Mouse (Mus musculus) splenic B cell, adult 2 months (primary cell): ENCODE measurements around the gene Gnb4.
A peak's percentile ranks its signal among the peaks of the same experiment; 100 is the strongest.

Source experiments
- DNase-seq: peaks from one replicate; pipeline ENCODE4 v3.0.0-alpha.2; 2011; ENCODE audit warnings: low read depth, low spot score
- H3K27me3 ChIP-seq: 2 replicates; pipeline ENCODE4 v1.6.1; 2012; ENCODE audit warnings: mild to moderate bottlenecking, low read length, moderate library complexity, mixed read lengths; ENCODE audit not compliant: control insufficient read depth, poor library complexity, insufficient read depth, severe bottlenecking
- H3K36me3 ChIP-seq: 2 replicates; pipeline ENCODE4 v1.6.1; 2012; ENCODE audit warnings: mild to moderate bottlenecking, low read length, moderate library complexity, mixed read lengths; ENCODE audit not compliant: control insufficient read depth, poor library complexity, insufficient read depth, severe bottlenecking

Gene Gnb4

DNA sequence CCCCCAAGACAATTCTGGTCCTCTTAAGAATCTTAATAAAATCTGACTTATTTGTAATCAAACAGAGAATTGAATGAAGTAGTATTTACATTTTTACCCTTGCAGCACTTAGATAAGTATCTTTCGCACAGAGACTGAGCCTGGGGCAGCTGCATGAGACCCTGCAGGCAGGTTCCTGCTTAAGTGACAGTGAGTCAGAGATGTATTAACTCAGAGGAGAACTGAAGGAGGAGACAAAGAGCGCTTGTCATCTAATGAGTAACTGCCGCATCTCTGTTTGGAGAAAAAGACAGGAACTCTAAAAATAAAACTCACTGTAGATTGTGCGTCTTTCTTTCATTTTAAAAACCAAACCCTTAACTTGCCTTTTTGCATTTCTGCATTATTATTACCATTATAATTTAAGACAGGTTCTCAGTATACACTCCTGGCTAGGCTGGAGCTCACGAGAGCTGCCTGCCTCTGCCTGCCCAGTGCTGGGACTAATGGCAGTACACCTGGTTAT lies 16.4 kb upstream of the Gnb4 start:
- H3K27me3 ChIP-seq, result no peaks in the 10 kb centered on the region
- DNase-seq, result no peak

GRCm38 (mm10) chr3:32630210-32630609 lies 13.8 kb upstream of the Gnb4 start:
- DNase-seq, result no peak
- no peaks in the 10 kb centered on the region for H3K27me3 ChIP-seq
- H3K36me3 ChIP-seq, result no peaks in the 10 kb centered on the region

More for the DNA sequence above, 16.4 kb upstream of the Gnb4 start:
- no peaks in the 10 kb centered on the region for H3K36me3 ChIP-seq

DNA sequence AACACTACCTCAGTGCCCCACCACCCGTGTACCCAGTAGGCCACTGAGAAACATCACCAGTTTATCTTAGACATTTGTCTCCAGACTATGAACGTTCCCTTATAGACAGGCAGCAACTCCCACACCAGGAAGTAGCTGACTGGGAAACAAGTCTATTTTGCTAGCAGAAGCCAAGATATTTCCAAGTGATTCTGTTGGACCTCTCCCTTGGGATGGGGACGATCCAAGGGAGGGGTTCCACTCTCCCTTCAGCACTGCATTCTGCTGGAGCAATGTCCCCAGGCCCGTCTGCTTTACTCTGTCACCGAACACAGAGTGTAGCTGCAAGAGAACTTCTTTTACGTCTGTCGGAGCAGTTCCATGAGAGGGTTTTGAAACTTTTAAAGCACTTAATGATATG lies 11.8 kb upstream of the Gnb4 start:
- H3K36me3 ChIP-seq, result no peaks in the 10 kb centered on the region
- H3K27me3 ChIP-seq, result no peaks in the 10 kb centered on the region
- DNase-seq, result no peak

DNA sequence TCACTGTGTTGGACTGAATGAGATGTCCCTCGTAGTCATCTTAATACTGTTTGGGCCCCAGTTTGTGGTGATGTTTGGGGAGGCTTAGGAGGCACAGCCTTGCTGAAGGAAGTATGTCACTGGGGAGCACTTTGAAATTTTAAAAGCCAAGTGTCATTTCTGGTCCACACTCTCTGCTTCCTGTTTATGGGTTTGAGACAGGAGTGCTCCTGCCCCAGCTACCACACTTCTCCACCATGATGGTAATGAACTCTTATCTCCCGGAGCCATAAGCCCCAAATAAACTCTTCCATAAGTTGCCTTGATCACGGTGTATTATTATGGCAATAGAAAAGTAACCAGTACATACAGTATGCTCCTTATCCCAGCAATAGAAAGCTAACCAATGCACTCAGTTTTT lies 5.7 kb upstream of the Gnb4 start:
- no peak for DNase-seq
- Histone ChIP-seq H3K36me3 (no peaks in the 10 kb centered on the region), H3K27me3 (no peaks in the 10 kb centered on the region)

DNA sequence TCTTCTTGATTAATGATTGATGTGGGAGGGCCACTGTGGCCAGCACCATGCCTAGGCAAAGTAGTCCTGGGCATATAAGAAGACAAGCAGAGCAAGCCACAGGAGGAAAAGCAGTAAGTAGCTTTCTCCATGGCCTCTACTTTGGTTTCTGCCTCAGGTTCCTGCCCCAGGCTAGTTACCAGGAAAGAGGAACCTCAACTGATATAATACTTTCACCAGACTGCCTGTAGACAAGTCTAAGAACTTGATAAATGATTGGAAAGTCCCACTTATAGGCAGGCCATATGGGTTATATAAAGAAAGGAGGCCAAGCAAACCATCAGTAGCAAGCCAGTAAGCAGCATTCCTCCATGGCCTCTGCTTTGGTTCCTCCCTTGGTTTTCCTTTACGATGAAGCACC lies 5.3 kb upstream of the Gnb4 start:
- DNase-seq, result no peak
- Histone ChIP-seq H3K27me3 (no peaks in the 10 kb centered on the region), H3K36me3 (no peaks in the 10 kb centered on the region)

DNA sequence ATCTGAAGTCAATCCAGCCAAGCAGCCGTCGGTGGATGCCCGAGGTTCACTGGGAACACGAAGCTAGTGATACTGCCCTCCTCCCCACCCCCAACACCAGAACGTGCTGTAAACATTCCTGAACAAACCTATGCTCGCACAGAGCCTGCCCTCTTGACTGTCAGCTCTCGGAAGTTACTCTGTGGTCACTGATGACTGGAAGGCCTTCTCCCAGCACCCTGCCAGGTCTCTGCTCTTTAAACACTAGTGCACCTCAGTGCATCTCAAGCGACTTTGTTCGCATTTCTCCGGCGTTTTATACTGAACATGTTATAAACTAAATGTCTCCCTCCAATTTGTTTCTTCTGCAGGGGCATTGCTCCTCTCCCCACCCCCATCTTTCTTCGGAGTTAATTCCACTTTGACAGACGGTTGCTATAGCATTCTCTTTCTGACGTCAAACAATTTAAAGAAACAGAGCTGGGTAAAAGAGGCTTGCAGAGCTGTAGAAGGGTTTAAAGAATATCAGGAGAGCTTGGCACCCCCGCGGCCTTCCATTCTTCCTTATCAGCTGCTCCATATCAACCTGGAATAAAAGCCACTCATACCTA lies 763 bp upstream of the Gnb4 start:
- no peak for DNase-seq
- Histone ChIP-seq H3K36me3 (no peaks in the 10 kb centered on the region), H3K27me3 (no peaks in the 10 kb centered on the region)

DNA sequence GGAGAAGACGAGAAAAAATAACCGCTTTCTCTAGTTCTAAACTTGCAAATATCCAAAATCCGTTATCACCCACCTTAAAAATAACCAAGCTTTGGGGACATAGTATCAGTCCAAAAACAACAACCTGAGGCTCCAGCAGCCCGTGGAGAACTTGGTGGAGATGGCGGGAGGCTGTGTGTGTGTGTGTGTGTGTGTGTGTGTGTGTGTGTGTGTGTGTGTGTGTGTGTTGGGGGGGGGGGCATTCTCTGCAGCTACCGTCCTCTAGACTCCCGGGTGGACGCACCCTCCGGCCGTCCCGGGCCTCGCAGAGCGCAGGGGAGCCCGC lies 417 bp downstream of the Gnb4 start:
- DNase-seq, result no peak
- Histone ChIP-seq H3K36me3 (no peaks in the 10 kb centered on the region), H3K27me3 (no peaks in the 10 kb centered on the region)

DNA sequence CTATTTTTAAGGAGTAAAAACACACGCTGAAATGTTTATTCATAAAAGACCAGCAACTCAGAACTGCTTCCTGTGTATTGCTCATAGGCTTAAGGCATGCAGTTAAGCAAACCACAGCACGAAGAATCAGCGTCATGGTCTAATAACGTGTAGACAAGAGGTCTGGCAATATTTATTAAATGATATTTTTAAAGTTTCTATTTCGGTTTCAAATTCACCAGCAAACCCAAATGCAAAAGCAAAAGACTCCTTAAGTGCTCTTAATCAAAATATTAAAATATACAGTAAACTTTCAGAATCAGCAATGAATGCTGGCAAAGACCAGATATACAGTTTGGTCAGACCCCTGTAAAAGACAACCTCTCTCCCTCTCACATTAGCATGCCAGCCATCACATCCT lies 1.0 kb downstream of the Gnb4 start:
- DNase-seq, result peak; percentile 8
- no peaks in the 10 kb centered on the region for H3K27me3 ChIP-seq
- no peaks in the 10 kb centered on the region for H3K36me3 ChIP-seq

- DNase-seq, result no peak
- no peaks in the 10 kb centered on the region for H3K36me3 ChIP-seq
- H3K27me3 ChIP-seq, result no peaks in the 10 kb centered on the region
These were observed 1.6 kb downstream of the Gnb4 start for GRCm38 (mm10) chr3:32614786-32615185.

DNA sequence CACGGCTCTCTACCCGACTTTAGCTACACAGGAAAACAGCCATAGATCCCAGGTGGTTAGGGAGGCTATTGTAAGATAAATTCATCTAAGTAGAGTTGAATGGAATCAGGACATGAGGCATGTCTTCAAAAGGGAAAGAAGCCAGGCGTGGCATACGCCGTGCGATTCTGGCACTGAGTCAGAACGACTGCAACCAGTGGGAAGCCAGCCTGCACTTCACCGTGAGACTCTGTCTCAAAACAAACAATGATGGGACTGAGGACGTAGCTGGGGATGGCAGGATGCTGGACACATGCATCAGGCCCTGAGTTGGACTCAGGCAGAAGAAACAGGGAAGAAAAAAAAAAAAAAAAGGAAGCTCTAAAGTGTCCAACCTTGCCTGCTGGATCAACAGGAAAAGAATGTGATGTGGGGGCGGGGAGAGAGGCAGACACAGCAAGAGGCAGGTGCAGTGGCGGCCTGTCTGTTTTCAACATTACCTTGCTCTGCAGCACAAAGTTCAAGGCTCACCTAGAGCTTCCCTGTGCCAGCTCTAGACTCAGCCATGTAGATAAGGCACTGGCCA lies 4.7 kb downstream of the Gnb4 start:
- no peak for DNase-seq
- no peaks in the 10 kb centered on the region for H3K27me3 ChIP-seq
- no peaks in the 10 kb centered on the region for H3K36me3 ChIP-seq

GRCm38 (mm10) chr3:32610560-32610959 lies 5.8 kb downstream of the Gnb4 start:
- Histone ChIP-seq H3K27me3 (no peaks in the 10 kb centered on the region), H3K36me3 (no peaks in the 10 kb centered on the region)
- DNase-seq, result peak; percentile 14

- no peaks in the 10 kb centered on the region for H3K36me3 ChIP-seq
- DNase-seq, result no peak
- H3K27me3 ChIP-seq, result no peaks in the 10 kb centered on the region
These were observed 7.2 kb downstream of the Gnb4 start for GRCm38 (mm10) chr3:32609233-32609632.

DNA sequence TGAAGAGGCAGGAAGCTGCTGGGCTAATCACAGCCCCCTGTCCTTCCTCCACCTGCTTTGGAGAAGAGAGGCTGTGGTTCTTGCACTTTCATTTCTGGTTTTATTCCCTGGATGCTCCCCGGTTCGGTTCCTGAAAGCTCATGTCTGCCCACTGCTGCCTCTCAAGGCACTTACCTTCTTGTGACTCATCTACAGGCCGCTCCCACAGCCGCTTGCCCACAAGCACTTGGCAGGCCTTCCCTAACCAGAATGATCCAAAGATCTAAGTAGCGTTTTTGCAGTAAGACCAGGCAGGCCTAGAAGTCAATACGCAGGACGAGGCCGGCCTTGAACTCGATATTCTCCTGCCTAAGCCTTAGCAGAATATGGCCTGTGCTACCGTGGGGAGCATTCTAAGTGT lies 15.3 kb downstream of the Gnb4 start:
- no peak for DNase-seq

GRCm38 (mm10) chr3:32599328-32599727 lies 17.1 kb downstream of the Gnb4 start:
- no peak for DNase-seq

More for the DNA sequence above, 15.3 kb downstream of the Gnb4 start:
- no peaks in the 10 kb centered on the region for H3K36me3 ChIP-seq
- H3K27me3 ChIP-seq, result no peaks in the 10 kb centered on the region

GRCm38 (mm10) chr3:32595080-32595479 lies 21.3 kb downstream of the Gnb4 start:
- no peaks in the 10 kb centered on the region for H3K27me3 ChIP-seq
- no peaks in the 10 kb centered on the region for H3K36me3 ChIP-seq
- DNase-seq, result no peak

More at GRCm38 (mm10) chr3:32599328-32599727, 17.1 kb downstream of the Gnb4 start:
- no peaks in the 10 kb centered on the region for H3K36me3 ChIP-seq
- no peaks in the 10 kb centered on the region for H3K27me3 ChIP-seq

DNA sequence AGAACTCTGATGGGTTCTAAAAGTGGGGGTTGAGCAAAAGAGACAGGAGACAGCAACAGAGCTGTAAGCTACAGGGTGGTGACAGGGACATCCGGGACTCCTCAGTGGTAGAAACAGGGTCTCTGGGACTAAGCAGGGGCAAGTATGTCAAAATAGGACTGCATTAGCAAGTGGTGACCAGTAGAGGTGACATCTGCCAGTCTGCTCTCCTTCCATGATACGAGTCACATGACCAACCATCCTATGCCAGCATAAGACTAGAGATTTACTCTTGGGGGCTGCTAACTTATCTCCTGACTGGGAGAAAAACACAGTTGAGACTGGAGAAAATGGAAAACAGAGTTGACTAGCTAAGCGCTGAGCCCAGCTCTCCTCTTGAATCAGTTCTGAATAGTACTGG lies 30.1 kb downstream of the Gnb4 start:
- no peak for DNase-seq
- H3K27me3 ChIP-seq, result no peaks in the 10 kb centered on the region
- H3K36me3 ChIP-seq, result no peaks in the 10 kb centered on the region
